Mouse (Mus musculus) thymus, adult 2 months (tissue): ENCODE data around the gene 5530401A14Rik. TPM values are rescaled to one million over a fixed set of nuclear protein-coding genes. Genes with fewer than 3 reads are reported as not detected.

Experiments
- DNase-seq: peaks from one replicate; pipeline ENCODE4 v3.0.0; 2021
- H3K27ac ChIP-seq: fragments of 200-500 bp; 2 replicates; pipeline ENCODE4 v1.5.1; 2012; ENCODE audit warnings: low read length, control low read depth; ENCODE audit not compliant: control insufficient read depth, insufficient read depth
- H3K27me3 ChIP-seq: fragments of 200-500 bp; 2 replicates; pipeline ENCODE4 v1.6.1; 2012; ENCODE audit warnings: mild to moderate bottlenecking, low read length, moderate library complexity, mixed read lengths; ENCODE audit not compliant: control insufficient read depth, insufficient read depth
- H3K36me3 ChIP-seq: fragments of 200-500 bp; 2 replicates; pipeline ENCODE4 v1.6.1; 2012; ENCODE audit warnings: mild to moderate bottlenecking, low read length, moderate library complexity; ENCODE audit not compliant: control insufficient read depth, insufficient read depth
- H3K4me1 ChIP-seq: fragments of 200-500 bp; replicated peaks from 2 replicates; pipeline ENCODE4 v1.6.1; 2012; ENCODE audit warnings: low read length; ENCODE audit not compliant: control insufficient read depth, insufficient read depth
- H3K4me3 ChIP-seq: fragments of 200-500 bp; 2 replicates; pipeline ENCODE4 v1.5.1; 2012; ENCODE audit warnings: mild to moderate bottlenecking, low read length, control low read depth, moderate library complexity; ENCODE audit not compliant: control insufficient read depth, insufficient read depth
- CTCF ChIP-seq: fragments of 200-500 bp; IDR thresholded peaks from 2 replicates; pipeline ENCODE4 v1.5.1; 2012; ENCODE audit warnings: mild to moderate bottlenecking, control low read depth, low read length, moderate library complexity, borderline replicate concordance; ENCODE audit not compliant: control insufficient read depth, poor library complexity, insufficient read depth; ENCODE audit errors: extremely low read depth
- POLR2A ChIP-seq: fragments of 200-500 bp; IDR thresholded peaks from 2 replicates; pipeline ENCODE4 v1.6.1; 2012; ENCODE audit warnings: mild to moderate bottlenecking, low read length, control low read depth, moderate library complexity; ENCODE audit not compliant: control insufficient read depth, poor library complexity, insufficient read depth; ENCODE audit errors: extremely low read depth
- WGBS: fragments of 180-500 bp; shearing (Covaris S2); methylation state at CpG from one replicate; pipeline ENCODE4 v1.1.7; 2018; 5-methylcytosine and 5-hydroxymethylcytosine counted together
- polyA plus RNA-seq: library from polyadenylated mRNA; depleted of rRNA; stranded (reverse); fragments of >200 nt; gene quantifications from 2 replicates; pipeline ENCODE4 v1.2.3, GENCODE M21; 2012

5530401A14Rik gene
- polyA plus RNA-seq, 1 experiment: not detected

GRCm38 (mm10) chr11:81845010-81845685 lies 15.3 kb upstream of the 5530401A14Rik start:
- no peak for TF ChIP-seq POLR2A
- TF ChIP-seq CTCF: no peak
- WGBS: 85% methylated on average over 5 of the region's 5 CpGs
- Histone ChIP-seq H3K4me3 (no peak overlapping the region), H3K27ac (no peak overlapping the region), H3K4me1 (no peaks in the 10 kb centered on the region), H3K27me3 (no peaks in the 10 kb centered on the region), H3K36me3 (no peaks in the 10 kb centered on the region)
- no peak for DNase-seq

GRCm38 (mm10) chr11:81845686-81846036 lies 14.8 kb upstream of the 5530401A14Rik start:
- no peak overlapping the region for H3K4me3 ChIP-seq
- no peak overlapping the region for H3K27ac ChIP-seq
- H3K4me1 ChIP-seq: no peaks in the 10 kb centered on the region
- H3K36me3 ChIP-seq: no peaks in the 10 kb centered on the region
- no peaks in the 10 kb centered on the region for H3K27me3 ChIP-seq
- no peak for TF ChIP-seq POLR2A
- no peak for TF ChIP-seq CTCF
- no peak for DNase-seq
- 71% methylated on average over 3 of the region's 3 CpGs for WGBS

GRCm38 (mm10) chr11:81847773-81848490 lies 12.5 kb upstream of the 5530401A14Rik start:
- no peak overlapping the region for H3K27ac ChIP-seq
- no peaks in the 10 kb centered on the region for H3K36me3 ChIP-seq
- no peak overlapping the region for H3K4me3 ChIP-seq
- no peaks in the 10 kb centered on the region for H3K27me3 ChIP-seq
- no peak for DNase-seq
- TF ChIP-seq CTCF (no peak), POLR2A (no peak)
- no peaks in the 10 kb centered on the region for H3K4me1 ChIP-seq
- WGBS: 28% methylated on average over 1 of the region's 1 CpGs

GRCm38 (mm10) chr11:81865661-81866382 lies 5.3 kb downstream of the 5530401A14Rik start:
- no peaks in the 10 kb centered on the region for H3K27me3 ChIP-seq
- no peak for TF ChIP-seq POLR2A
- no peak for TF ChIP-seq CTCF
- H3K4me3 ChIP-seq: no peak overlapping the region
- H3K4me1 ChIP-seq: no peaks in the 10 kb centered on the region
- H3K36me3 ChIP-seq: no peaks in the 10 kb centered on the region
- DNase-seq: no peak
- no peak overlapping the region for H3K27ac ChIP-seq
- WGBS: 88% methylated on average over 10 of the region's 10 CpGs

- DNase-seq: no peak
- Histone ChIP-seq H3K36me3 (no peaks in the 10 kb centered on the region), H3K27me3 (no peaks in the 10 kb centered on the region), H3K4me3 (no peak overlapping the region), H3K27ac (no peak overlapping the region), H3K4me1 (no peaks in the 10 kb centered on the region)
- TF ChIP-seq POLR2A (no peak), CTCF (no peak)
- 87% methylated on average over 9 of the region's 9 CpGs for WGBS
Measured at GRCm38 (mm10) chr11:81871506-81872213, 11.2 kb downstream of the 5530401A14Rik start.

GRCm38 (mm10) chr11:81896511-81896910 lies 36.0 kb downstream of the 5530401A14Rik start:
- no peak for TF ChIP-seq POLR2A
- no peak for TF ChIP-seq CTCF
- Histone ChIP-seq H3K4me1 (no peaks in the 10 kb centered on the region), H3K27me3 (no peaks in the 10 kb centered on the region), H3K4me3 (no peak overlapping the region), H3K27ac (no peak overlapping the region), H3K36me3 (no peaks in the 10 kb centered on the region)
- DNase-seq: no peak
- WGBS: 89% methylated on average over 6 of the region's 6 CpGs
